Mouse (Mus musculus) left cerebral cortex, adult 9 months (tissue): ENCODE measurements around the gene Ranbp2.
"Not testable (repeated sequence)": the region's sequence is repeated elsewhere in the genome, so short reads cannot be mapped to it uniquely, and the experiment has no call there.

Experiments used
- DNase-seq, 2 experiments: peaks; one replicate each; pipeline ENCODE4 v3.0.0; 2022; ENCODE audit warnings: low spot score in 2 of 2

Ranbp2 gene

DNA sequence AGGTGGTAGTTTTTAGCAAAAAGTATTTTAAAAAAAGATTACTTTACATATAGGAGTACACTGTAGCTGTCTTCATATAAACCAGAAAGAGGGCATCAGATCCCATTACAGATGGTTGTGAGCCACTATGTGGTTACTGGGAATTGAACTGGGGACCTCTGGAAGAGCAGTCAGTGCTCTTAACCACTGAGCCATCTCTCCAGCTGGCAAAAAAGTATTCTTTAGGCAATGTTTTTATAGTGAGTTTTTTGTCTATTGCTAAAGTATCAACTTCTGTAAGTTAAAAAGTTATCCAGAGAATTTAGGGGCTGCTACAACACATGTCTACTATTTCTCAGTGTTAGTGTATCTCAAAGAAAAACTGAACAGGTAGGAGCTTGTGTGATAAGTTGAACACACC lies 50.0 kb downstream of the Ranbp2 start:
- no peak for DNase-seq

DNA sequence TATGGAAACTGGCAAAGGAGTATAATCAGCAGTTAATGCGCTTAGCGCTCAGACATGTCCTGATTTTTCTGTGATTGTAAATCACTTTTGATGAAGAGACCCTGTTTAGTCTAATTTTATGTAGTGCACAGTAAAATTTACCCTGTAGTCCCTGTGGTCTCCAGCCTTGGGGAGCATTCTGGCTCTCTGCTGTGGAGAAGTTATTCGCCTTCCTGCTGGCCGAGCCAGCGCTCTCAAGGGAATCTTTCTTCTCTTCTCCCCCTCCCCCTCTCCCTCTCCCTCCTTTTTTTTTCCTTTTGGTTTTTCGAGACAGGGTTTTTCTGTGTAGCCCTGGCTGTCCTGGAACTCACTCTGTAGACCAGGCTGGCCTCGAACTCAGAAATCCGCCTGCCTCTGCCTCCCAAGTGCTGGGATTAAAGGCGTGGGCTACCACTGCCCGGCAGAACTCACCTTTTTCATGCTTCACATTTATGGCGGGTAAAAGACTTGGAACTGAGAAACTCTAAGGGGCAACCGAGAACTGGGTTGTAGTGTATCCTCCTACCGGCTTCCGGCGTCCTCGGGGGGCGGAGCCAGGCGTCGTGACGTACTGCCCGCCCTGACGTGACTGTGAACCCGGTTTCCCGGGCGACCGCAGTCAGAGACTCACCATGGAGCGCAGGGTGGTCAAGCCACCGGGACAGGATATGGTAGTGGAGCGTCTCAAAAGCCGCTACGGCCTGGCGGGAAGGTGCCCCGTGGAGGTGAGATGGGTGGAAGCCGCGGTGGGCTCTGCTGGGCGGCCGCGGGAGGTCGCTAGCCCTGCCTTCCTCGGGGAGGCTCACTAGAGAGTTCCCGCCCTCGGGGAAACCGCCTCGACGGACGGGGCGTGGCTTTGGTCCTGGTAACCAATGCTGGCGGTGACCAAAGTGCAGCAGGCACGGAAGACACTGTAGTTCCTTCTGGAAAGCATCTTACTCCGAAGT lies 50.9 kb downstream of the Ranbp2 start, which contains the start of gene Ccdc138:
Gene Ccdc138 (plus strand): TSS at position 629 of the 965 bp plus-strand sequence.
- peak; percentile 75 to 90 for DNase-seq

DNA sequence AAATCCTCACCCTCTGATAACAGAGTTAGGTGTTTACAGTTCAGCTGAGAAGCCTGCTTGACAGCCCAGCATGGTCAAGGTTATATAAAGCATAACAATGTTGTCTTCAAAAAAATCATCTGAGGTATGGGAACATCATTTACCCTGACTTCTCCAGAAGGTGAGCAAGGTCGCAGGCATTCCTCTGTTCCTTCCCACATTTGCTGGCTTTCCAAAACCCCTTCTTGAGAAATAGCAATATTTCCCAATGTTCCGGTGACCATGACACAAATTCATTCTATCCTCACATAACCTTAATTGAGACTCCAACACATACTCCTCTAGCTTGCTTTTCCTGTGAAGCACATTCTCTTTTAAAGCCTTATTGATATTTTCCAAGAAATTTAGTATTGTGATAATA lies 51.8 kb downstream of the Ranbp2 start:
- DNase-seq = no peak

DNA sequence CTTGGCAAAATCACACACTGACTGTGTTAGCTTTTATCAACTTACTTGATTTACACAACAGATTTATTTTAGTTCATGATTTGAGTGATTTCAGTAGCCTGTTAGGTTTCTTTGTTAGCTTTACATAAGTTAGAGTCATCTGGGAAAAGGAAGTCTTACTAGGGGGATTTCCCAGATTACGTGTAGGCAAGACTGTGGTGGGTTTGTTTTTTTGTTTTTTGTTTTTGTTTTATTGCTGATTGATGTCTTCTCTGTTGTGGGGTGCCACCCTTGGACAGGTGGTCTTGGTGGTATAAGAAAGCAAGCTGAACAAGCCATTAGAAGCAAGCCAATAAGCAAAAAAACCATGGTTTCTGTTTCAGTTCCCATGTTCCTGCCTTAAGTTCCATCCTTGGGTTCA lies 82.6 kb downstream of the Ranbp2 start:
- no peak for DNase-seq

DNA sequence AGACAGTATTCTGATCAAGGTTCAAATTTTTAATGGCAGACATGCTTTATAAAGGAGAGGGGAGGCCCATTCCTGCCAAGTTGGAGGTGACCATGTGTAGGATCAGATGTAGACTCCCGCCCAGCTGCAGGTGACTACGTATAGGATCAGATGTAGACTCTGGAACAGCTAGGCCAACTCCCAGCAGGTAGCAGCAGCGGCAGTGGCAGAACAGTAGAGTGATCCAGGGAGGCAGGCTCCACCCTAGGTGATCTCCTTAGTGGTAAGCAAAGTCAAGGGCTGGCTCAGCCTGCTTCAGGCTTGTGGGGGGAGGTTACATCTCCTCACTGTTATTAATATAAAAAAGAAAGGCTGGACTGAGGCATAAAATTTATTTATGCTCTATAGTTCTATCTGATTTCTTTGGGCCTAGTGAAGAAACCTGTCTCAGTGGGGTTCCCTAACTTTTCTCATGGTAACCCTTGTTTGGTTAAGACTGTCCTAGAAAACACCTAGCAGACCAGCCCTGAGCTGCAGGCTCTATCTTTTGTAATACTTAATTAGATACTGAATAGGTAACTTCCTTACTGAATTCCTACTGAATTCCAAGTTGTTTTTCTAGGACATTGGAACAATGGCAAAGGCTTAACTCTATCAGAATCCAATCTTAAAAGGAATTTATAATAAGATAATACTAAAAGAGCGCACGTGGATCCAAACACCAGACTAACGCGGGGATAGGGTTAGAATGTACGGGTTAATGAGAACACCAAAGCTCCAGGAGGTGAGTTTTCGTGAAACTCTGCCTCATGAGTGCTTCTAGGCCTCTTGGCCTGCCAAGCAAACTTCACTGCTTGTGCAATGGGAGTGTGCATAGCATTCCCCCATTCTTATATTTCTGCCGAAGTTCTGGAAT lies 84.4 kb downstream of the Ranbp2 start:
- DNase-seq = no peak

DNA sequence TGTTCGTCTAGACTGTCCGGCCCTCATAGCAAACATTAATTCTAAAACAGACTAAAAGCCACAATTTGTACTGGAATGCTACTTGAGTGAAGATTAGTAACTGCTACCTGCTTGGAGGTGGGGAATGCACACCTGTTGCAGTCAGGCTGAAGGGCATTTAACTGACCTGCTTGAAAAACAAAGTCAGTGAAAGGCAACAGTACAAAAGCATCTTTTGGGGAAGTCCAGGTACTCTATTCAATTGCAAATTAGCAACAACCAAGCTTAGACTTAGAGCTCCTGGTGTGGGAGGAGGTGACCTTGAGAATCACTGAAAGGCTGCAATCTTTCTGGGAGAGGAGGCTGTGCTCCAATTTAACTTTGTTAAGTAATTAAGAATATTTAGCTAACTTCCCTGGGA lies 85.5 kb downstream of the Ranbp2 start:
- no peak for DNase-seq

DNA sequence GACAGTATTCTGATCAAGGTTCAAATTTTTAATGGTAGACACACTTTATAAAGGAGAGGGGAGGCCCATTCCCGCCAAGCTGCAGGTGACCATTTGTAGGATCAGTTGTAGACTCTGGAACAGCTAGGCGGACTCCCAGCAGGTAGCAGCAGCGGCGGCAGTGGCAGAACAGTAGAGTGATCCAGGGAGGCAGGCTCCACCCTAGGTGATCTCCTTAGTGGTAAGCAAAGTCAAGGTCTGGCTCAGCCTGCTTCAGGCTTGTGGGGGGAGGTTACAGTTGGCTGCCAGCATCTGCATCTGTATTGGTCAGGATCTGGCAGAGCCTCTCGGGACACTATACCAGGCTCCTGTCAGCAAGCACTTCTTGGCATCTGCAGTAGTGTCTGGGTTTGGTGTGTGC lies 89.6 kb downstream of the Ranbp2 start:
- DNase-seq = not testable (repeated sequence)

DNA sequence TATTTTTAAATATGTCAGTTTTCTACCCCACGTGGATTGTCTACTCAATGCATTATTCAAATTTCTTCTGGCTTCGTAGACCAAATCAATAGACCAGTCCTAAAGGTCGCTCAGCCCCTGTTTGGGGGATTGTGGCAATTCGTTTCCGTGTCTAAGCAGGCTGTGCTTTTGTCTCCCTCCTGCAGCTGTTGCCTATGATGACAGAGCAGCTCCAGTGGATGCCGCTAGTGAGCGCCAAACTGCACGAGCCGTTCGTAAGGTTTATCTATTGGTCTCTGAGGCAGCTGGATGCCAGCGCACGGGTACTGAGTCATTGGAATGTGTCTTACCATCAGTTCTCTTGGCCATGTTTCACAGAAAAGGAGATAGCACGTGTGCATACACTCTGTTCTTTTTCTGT lies 93.9 kb downstream of the Ranbp2 start:
- DNase-seq = no peak
